Mouse (Mus musculus) ovary, postnatal 14 days (tissue): ENCODE results near the gene Med11.
"Not testable (repeated sequence)": the region's sequence is repeated elsewhere in the genome, so short reads cannot be mapped to it uniquely, and the experiment has no call there.

Source experiments
- DNase-seq: peaks from one replicate; pipeline ENCODE4 v3.0.0; 2022; ENCODE audit warnings: low spot score

Med11 gene

GRCm38 (mm10) chr11:70447373-70447772 lies 4.3 kb upstream of the Med11 start:
- no peak for DNase-seq

- DNase-seq, result no peak
Observed at GRCm38 (mm10) chr11:70450926-70451325, 793 bp upstream of the Med11 start.

GRCm38 (mm10) chr11:70453261-70454044 lies 1.7 kb downstream of the Med11 start:
- no peak for DNase-seq

- DNase-seq, result no peak
Observed at GRCm38 (mm10) chr11:70458688-70459600, 7.2 kb downstream of the Med11 start, which contains the start of gene Zmynd15. TSS of gene Zmynd15 (plus strand) at chr11:70459433.

- peak; percentile 17 for DNase-seq
Observed at GRCm38 (mm10) chr11:70459601-70460101, 7.9 kb downstream of the Med11 start, which contains the start of gene Cxcl16. TSS of gene Cxcl16 (minus strand) at chr11:70459984.

- no peak for DNase-seq
Observed at GRCm38 (mm10) chr11:70463970-70464369, 12.3 kb downstream of the Med11 start.

GRCm38 (mm10) chr11:70465211-70465610 lies 13.5 kb downstream of the Med11 start:
- DNase-seq, result no peak

GRCm38 (mm10) chr11:70465824-70466223 lies 14.1 kb downstream of the Med11 start:
- DNase-seq, result peak; percentile 31

GRCm38 (mm10) chr11:70467902-70468619 lies 16.3 kb downstream of the Med11 start:
- DNase-seq, result no peak

- no peak for DNase-seq
Observed at GRCm38 (mm10) chr11:70469764-70470163, 18.0 kb downstream of the Med11 start.

- no peak for DNase-seq
Observed at GRCm38 (mm10) chr11:70472716-70473115, 21.0 kb downstream of the Med11 start.

GRCm38 (mm10) chr11:70473291-70473690 lies 21.6 kb downstream of the Med11 start:
- DNase-seq, result not testable (repeated sequence)

- no peak for DNase-seq
Observed at GRCm38 (mm10) chr11:70474872-70475534, 23.3 kb downstream of the Med11 start.

GRCm38 (mm10) chr11:70485498-70485897 lies 33.8 kb downstream of the Med11 start:
- no peak for DNase-seq

- no peak for DNase-seq
Observed at GRCm38 (mm10) chr11:70487816-70488215, 36.1 kb downstream of the Med11 start.

GRCm38 (mm10) chr11:70489138-70489537 lies 37.4 kb downstream of the Med11 start:
- no peak for DNase-seq

- DNase-seq, result no peak
Observed at GRCm38 (mm10) chr11:70489684-70490083, 38.0 kb downstream of the Med11 start.

GRCm38 (mm10) chr11:70499566-70500475 lies 48.1 kb downstream of the Med11 start:
- no peak for DNase-seq

- no peak for DNase-seq
Observed at GRCm38 (mm10) chr11:70500476-70500812, 48.7 kb downstream of the Med11 start.

GRCm38 (mm10) chr11:70502018-70502417 lies 50.3 kb downstream of the Med11 start:
- DNase-seq, result no peak
